Mouse (Mus musculus): ENCODE data around the gene Gm49380. TPM values are rescaled to one million over a fixed set of nuclear protein-coding genes. Genes with fewer than 3 reads are reported as not detected.
A peak's percentile ranks its signal among the peaks of the same experiment; 100 is the strongest.

Gm49380 gene
- total and polyA plus RNA-seq, 2 experiments from 2014 or later = 0.81 TPM; not detected in 1

- Histone ChIP-seq H3K36me3 (ENCODE audit: insufficient read depth) (no peaks in the 10 kb centered on the region), H3K27ac (ENCODE audit: low read depth, low read length) (peak overlapping the region; percentile 69), H3K9ac (no peak overlapping the region), H3K4me1 (ENCODE audit: insufficient read depth) (peaks cover 34% of the 10 kb centered on the region; the same call in 1 of the 2 replicates), H3K27me3 (ENCODE audit: insufficient read depth, low read length) (no peaks in the 10 kb centered on the region), H3K9me3 (ENCODE audit: low read length) (no peaks in the 10 kb centered on the region), H3K4me2 (ENCODE audit: low read depth) (peak overlapping the region; percentile 37; the same call in 1 of the 2 replicates), H3K4me3 (ENCODE audit: low read depth, low read length) (no peak overlapping the region)
- TF ChIP-seq CTCF (IDR thresholded peaks at IDR 0.05; ENCODE audit: low read depth) = no peak
- ATAC-seq (no peak), DNase-seq (no peak)
- 66% methylated on average over 4 of the region's 4 CpGs for WGBS
Measured at GRCm38 (mm10) chr9:44106596-44106995, 6.7 kb downstream of the Gm49380 start.

DNA sequence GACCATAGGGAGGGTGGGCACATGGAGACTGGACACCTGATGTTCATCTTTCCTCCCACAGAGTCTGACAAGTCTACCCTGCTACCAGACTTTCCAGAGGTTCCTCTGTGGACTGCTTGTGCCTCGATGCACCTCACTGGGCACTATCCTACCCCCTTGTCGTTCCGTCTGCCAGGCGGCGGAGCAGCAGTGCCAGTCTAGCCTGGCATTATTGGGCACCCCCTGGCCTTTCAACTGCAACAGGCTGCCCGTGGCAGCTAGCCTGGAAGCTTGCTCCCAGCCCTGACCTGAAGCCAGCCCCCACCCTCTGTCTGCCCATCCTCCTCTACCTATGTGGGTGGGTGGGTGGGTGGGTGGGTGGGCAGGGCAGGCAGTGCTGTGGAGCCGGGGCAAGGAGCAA, 7.1 kb downstream of the Gm49380 start:
- Histone ChIP-seq H3K27ac (ENCODE audit: low read depth, low read length) (no peak overlapping the region), H3K4me2 (ENCODE audit: low read depth) (no peak overlapping the region), H3K36me3 (ENCODE audit: insufficient read depth) (no peaks in the 10 kb centered on the region), H3K9ac (no peak overlapping the region), H3K4me3 (ENCODE audit: low read depth, low read length) (no peak overlapping the region), H3K9me3 (ENCODE audit: low read length) (no peaks in the 10 kb centered on the region), H3K4me1 (ENCODE audit: insufficient read depth) (peaks cover 34% of the 10 kb centered on the region; the same call in 1 of the 2 replicates), H3K27me3 (ENCODE audit: insufficient read depth, low read length) (no peaks in the 10 kb centered on the region)
- DNase-seq (no peak), ATAC-seq (no peak)
- TF ChIP-seq CTCF (IDR thresholded peaks at IDR 0.05; ENCODE audit: low read depth) = no peak
- WGBS = 76% methylated on average over 7 of the region's 7 CpGs

- H3K27ac ChIP-seq (ENCODE audit: low read depth, low read length) = no peak overlapping the region
- no peaks in the 10 kb centered on the region for H3K9me3 ChIP-seq (ENCODE audit: low read length)
- H3K4me1 ChIP-seq (ENCODE audit: insufficient read depth) = peaks cover 34% of the 10 kb centered on the region; the same call in 1 of the 2 replicates
- DNase-seq = no peak
- WGBS = 90% methylated on average over 10 of the region's 10 CpGs
- no peak overlapping the region for H3K4me3 ChIP-seq (ENCODE audit: low read depth, low read length)
- no peak for TF ChIP-seq CTCF (IDR thresholded peaks at IDR 0.05; ENCODE audit: low read depth)
- H3K36me3 ChIP-seq (ENCODE audit: insufficient read depth) = no peaks in the 10 kb centered on the region
- no peak overlapping the region for H3K4me2 ChIP-seq (ENCODE audit: low read depth)
- no peak for ATAC-seq
- H3K27me3 ChIP-seq (ENCODE audit: insufficient read depth, low read length) = no peaks in the 10 kb centered on the region
- no peak overlapping the region for H3K9ac ChIP-seq
Measured at GRCm38 (mm10) chr9:44105781-44106180, 7.5 kb downstream of the Gm49380 start.

GRCm38 (mm10) chr9:44104881-44105280, 8.4 kb downstream of the Gm49380 start:
- Histone ChIP-seq H3K36me3 (ENCODE audit: insufficient read depth) (no peaks in the 10 kb centered on the region), H3K9me3 (ENCODE audit: low read length) (no peaks in the 10 kb centered on the region), H3K4me2 (ENCODE audit: low read depth) (no peak overlapping the region), H3K27ac (ENCODE audit: low read depth, low read length) (no peak overlapping the region), H3K4me3 (ENCODE audit: low read depth, low read length) (no peak overlapping the region), H3K4me1 (ENCODE audit: insufficient read depth) (peaks cover 27% of the 10 kb centered on the region; the same call in 1 of the 2 replicates), H3K9ac (no peak overlapping the region), H3K27me3 (ENCODE audit: insufficient read depth, low read length) (no peaks in the 10 kb centered on the region)
- no peak for TF ChIP-seq CTCF (IDR thresholded peaks at IDR 0.05; ENCODE audit: low read depth)
- ATAC-seq (no peak), DNase-seq (no peak)
- WGBS = 92% methylated on average over 7 of the region's 7 CpGs

GRCm38 (mm10) chr9:44101490-44101889, 11.8 kb downstream of the Gm49380 start, which contains the start of gene Mfrp:
Mfrp (plus strand) TSS chr9:44101729.
- 63% methylated on average over 9 of the region's 9 CpGs for WGBS

GRCm38 (mm10) chr9:44096536-44096935, 16.8 kb downstream of the Gm49380 start:
- H3K9ac ChIP-seq = peak overlapping the region; percentile 11; the same call in 1 of the 2 replicates
- ATAC-seq (peak; percentile 87), DNase-seq (peak; percentile 79)
- H3K9me3 ChIP-seq (ENCODE audit: low read length) = no peaks in the 10 kb centered on the region
- H3K4me2 ChIP-seq (ENCODE audit: low read depth) = no peak overlapping the region
- no peak overlapping the region for H3K4me3 ChIP-seq (ENCODE audit: low read depth, low read length)
- no peaks in the 10 kb centered on the region for H3K4me1 ChIP-seq (ENCODE audit: insufficient read depth)
- TF ChIP-seq CTCF (IDR thresholded peaks at IDR 0.05; ENCODE audit: low read depth) = peak; percentile 28; the same call in 1 of the 2 replicates
- H3K36me3 ChIP-seq (ENCODE audit: insufficient read depth) = 0 out of 2 replicates have a peak, but pooled peaks cover 9% of the 10 kb centered on the region
- no peaks in the 10 kb centered on the region for H3K27me3 ChIP-seq (ENCODE audit: insufficient read depth, low read length)
- peak overlapping the region; percentile 47 for H3K27ac ChIP-seq (ENCODE audit: low read depth, low read length)
- 10% methylated on average over 9 of the region's 9 CpGs for WGBS

More at GRCm38 (mm10) chr9:44101490-44101889, 11.8 kb downstream of the Gm49380 start, which contains the start of gene Mfrp:
- Histone ChIP-seq H3K27me3 (ENCODE audit: insufficient read depth, low read length) (no peaks in the 10 kb centered on the region), H3K27ac (ENCODE audit: low read depth, low read length) (no peak within 1 kb of the TSS), H3K4me3 (ENCODE audit: low read depth, low read length) (no peak within 1 kb of the TSS), H3K4me1 (ENCODE audit: insufficient read depth) (no peaks in the 10 kb centered on the region), H3K9ac (no peak within 1 kb of the TSS), H3K9me3 (ENCODE audit: low read length) (no peaks in the 10 kb centered on the region), H3K36me3 (ENCODE audit: insufficient read depth) (no peaks in the 10 kb centered on the region), H3K4me2 (ENCODE audit: low read depth) (no peak within 1 kb of the TSS)
- TF ChIP-seq CTCF (IDR thresholded peaks at IDR 0.05; ENCODE audit: low read depth) = no peak
- DNase-seq = no peak
- ATAC-seq = no peak

DNA sequence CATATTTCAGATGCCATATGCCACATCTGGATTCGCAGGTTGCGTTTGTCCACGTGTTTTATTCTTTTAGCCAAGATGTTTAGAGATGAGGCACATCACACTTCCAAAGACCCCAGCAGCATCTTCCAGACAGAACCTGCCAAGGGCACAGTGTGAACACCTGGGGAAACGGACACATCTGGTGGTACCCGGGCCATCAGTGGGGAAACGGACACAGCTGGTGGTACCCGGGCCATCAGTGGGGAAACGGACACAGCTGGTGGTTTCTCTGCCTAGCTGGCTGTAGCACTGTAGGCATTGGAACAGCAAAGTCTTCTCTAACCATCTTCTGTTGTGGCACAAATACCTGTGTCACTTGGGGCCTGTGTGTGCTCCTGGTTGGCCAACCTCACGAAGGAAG, 17.5 kb downstream of the Gm49380 start:
- no peak for ATAC-seq
- no peak overlapping the region for H3K4me3 ChIP-seq (ENCODE audit: low read depth, low read length)
- TF ChIP-seq CTCF (IDR thresholded peaks at IDR 0.05; ENCODE audit: low read depth) = no peak
- 90% methylated on average over 9 of the region's 9 CpGs for WGBS
- no peak for DNase-seq
- no peak overlapping the region for H3K9ac ChIP-seq
- peaks cover 16% of the 10 kb centered on the region; the same call in 1 of the 2 replicates for H3K36me3 ChIP-seq (ENCODE audit: insufficient read depth)
- no peaks in the 10 kb centered on the region for H3K27me3 ChIP-seq (ENCODE audit: insufficient read depth, low read length)
- H3K27ac ChIP-seq (ENCODE audit: low read depth, low read length) = peak overlapping the region; percentile 47; the same call in 1 of the 2 replicates
- no peak overlapping the region for H3K4me2 ChIP-seq (ENCODE audit: low read depth)
- H3K4me1 ChIP-seq (ENCODE audit: insufficient read depth) = no peaks in the 10 kb centered on the region
- H3K9me3 ChIP-seq (ENCODE audit: low read length) = no peaks in the 10 kb centered on the region
